Mouse (Mus musculus) hindbrain, embryonic 11.5 days (tissue): ENCODE measurements around the gene Chst8. TPM values are rescaled to one million over a fixed set of nuclear protein-coding genes. Genes with fewer than 3 reads are reported as not detected.

Experiments
- ATAC-seq: fragments of 200-750 bp; cut with Nextera tagmentation; 2 replicates; pipeline ENCODE4 v1.8.0; 2017; ENCODE audit warnings: mild to moderate bottlenecking, moderate TSS enrichment, moderate library complexity; ENCODE audit not compliant: low FRiP score
- DNase-seq: peaks from one replicate; pipeline ENCODE4 v3.0.0-alpha.2; 2015; ENCODE audit warnings: low spot score
- H3K27ac ChIP-seq: fragments of 300-500 bp; sonication (generic); 2 replicates; pipeline ENCODE4 v1.5.1; 2014; ENCODE audit warnings: mild to moderate bottlenecking, low read depth, low read length
- H3K27me3 ChIP-seq: fragments of 300-500 bp; sonication (generic); 2 replicates; pipeline ENCODE4 v1.6.1; 2014; ENCODE audit warnings: mild to moderate bottlenecking, low read length, moderate library complexity, mixed read lengths; ENCODE audit not compliant: control insufficient read depth, insufficient read depth
- H3K36me3 ChIP-seq: fragments of 300-500 bp; sonication (generic); 2 replicates; pipeline ENCODE4 v1.6.1; 2014; ENCODE audit warnings: mild to moderate bottlenecking, low read length, moderate library complexity, mixed read lengths; ENCODE audit not compliant: control insufficient read depth, insufficient read depth
- H3K4me1 ChIP-seq: fragments of 300-500 bp; sonication (generic); replicated peaks from 2 replicates; pipeline ENCODE4 v1.6.1; 2014; ENCODE audit warnings: low read length, mixed read lengths; ENCODE audit not compliant: control insufficient read depth, insufficient read depth
- H3K4me2 ChIP-seq: fragments of 300-500 bp; sonication (generic); replicated peaks from 2 replicates; pipeline ENCODE4 v1.6.1; 2014; ENCODE audit warnings: mild to moderate bottlenecking, low read depth, low read length
- H3K4me3 ChIP-seq: fragments of 300-500 bp; sonication (generic); 2 replicates; pipeline ENCODE4 v1.5.1; 2014; ENCODE audit warnings: low read depth, low read length
- H3K9ac ChIP-seq: fragments of 300-500 bp; sonication (generic); 2 replicates; pipeline ENCODE4 v1.6.1; 2014; ENCODE audit warnings: low read depth, low read length
- H3K9me3 ChIP-seq: fragments of 300-500 bp; sonication (generic); 2 replicates; pipeline ENCODE4 v1.6.1; 2016; ENCODE audit warnings: low read length; ENCODE audit not compliant: control insufficient read depth
- WGBS: fragments of 180-500 bp; shearing (Covaris S2); extraction: QIAGEN DNeasy Blood & Tissue Kit; methylation state at CpG from one replicate; pipeline ENCODE4 v1.1.7; 2014; 5-methylcytosine and 5-hydroxymethylcytosine counted together
- polyA plus RNA-seq: library from polyadenylated mRNA; unstranded; fragments of >200 nt; fragmentation: Nextera tagmentation; extraction: Ambion mirVana; gene quantifications from 2 replicates; pipeline ENCODE4 v1.2.1, GENCODE M21; 2014

The Chst8 gene
- polyA plus RNA-seq, 1 experiment from 2014 or later = 13.5 TPM

GRCm38 (mm10) chr7:34703437-34703836 lies 109.1 kb downstream of the Chst8 start:
- H3K4me3 ChIP-seq = no peak overlapping the region
- no peak overlapping the region for H3K9ac ChIP-seq
- H3K27me3 ChIP-seq = no peaks in the 10 kb centered on the region
- WGBS = 55% methylated on average over 4 of the region's 4 CpGs
- H3K36me3 ChIP-seq = no peaks in the 10 kb centered on the region
- H3K4me1 ChIP-seq = peaks cover 3% of the 10 kb centered on the region; the same call in 1 of the 2 replicates
- no peak for ATAC-seq
- no peak for DNase-seq
- no peaks in the 10 kb centered on the region for H3K9me3 ChIP-seq
- no peak overlapping the region for H3K27ac ChIP-seq
- H3K4me2 ChIP-seq = no peak overlapping the region

DNA sequence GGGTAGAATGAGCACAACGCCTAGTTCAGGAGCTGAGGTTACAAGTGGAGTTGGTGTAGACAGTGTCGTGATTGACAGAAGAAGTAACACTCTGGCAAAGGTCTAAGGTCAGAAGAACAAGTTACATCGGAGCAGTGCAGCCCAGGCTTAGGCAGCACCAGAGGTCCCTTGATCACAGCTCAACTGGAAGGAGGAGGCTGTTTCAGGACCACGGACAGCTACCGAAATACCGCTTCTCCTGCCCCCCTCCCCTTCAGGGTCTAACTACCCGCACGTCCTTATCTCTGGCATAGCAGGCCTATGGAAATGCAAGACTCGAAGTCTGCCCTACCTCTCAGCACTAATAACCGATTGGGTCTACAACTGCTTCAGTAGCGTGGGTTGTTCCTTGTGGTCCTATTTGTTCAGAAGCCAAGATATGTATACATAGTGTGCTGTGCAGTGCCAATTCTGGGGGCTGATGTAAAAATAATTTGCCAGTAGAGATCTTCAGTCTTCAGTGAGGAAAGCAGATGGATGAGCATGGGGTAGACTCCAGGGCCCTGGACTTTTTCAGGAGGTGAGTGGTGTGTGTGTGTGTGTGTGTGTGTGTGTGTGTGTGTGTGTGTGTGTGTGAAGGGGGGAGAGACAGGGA lies 109.7 kb downstream of the Chst8 start:
- no peak overlapping the region for H3K27ac ChIP-seq
- DNase-seq (peak; percentile 76), ATAC-seq (no peak)
- H3K9ac ChIP-seq = no peak overlapping the region
- no peaks in the 10 kb centered on the region for H3K27me3 ChIP-seq
- H3K4me1 ChIP-seq = peaks cover 3% of the 10 kb centered on the region; the same call in 1 of the 2 replicates
- WGBS = 16% methylated on average over 11 of the region's 11 CpGs
- H3K36me3 ChIP-seq = no peaks in the 10 kb centered on the region
- no peaks in the 10 kb centered on the region for H3K9me3 ChIP-seq
- no peak overlapping the region for H3K4me3 ChIP-seq
- H3K4me2 ChIP-seq = no peak overlapping the region

GRCm38 (mm10) chr7:34699888-34700287 lies 112.6 kb downstream of the Chst8 start:
- 81% methylated on average over 3 of the region's 3 CpGs for WGBS
- ATAC-seq = no peak
- H3K27me3 ChIP-seq = no peaks in the 10 kb centered on the region
- H3K9me3 ChIP-seq = no peaks in the 10 kb centered on the region
- peaks cover under 1% of the 10 kb centered on the region; the same call in 1 of the 2 replicates for H3K4me1 ChIP-seq
- H3K27ac ChIP-seq = no peak overlapping the region
- no peak overlapping the region for H3K4me3 ChIP-seq
- DNase-seq = no peak
- H3K9ac ChIP-seq = no peak overlapping the region
- H3K4me2 ChIP-seq = no peak overlapping the region
- H3K36me3 ChIP-seq = no peaks in the 10 kb centered on the region

- ATAC-seq (no peak), DNase-seq (no peak)
- no peak overlapping the region for H3K27ac ChIP-seq
- H3K4me3 ChIP-seq = no peak overlapping the region
- H3K36me3 ChIP-seq = no peaks in the 10 kb centered on the region
- H3K9me3 ChIP-seq = no peaks in the 10 kb centered on the region
- no peak overlapping the region for H3K4me2 ChIP-seq
- H3K9ac ChIP-seq = no peak overlapping the region
- peaks cover 2% of the 10 kb centered on the region; the same call in 1 of the 2 replicates for H3K4me1 ChIP-seq
- no peaks in the 10 kb centered on the region for H3K27me3 ChIP-seq
- WGBS = 84% methylated on average over 9 of the region's 9 CpGs
Observed at GRCm38 (mm10) chr7:34698221-34698620, 114.3 kb downstream of the Chst8 start.

- H3K9me3 ChIP-seq = no peaks in the 10 kb centered on the region
- DNase-seq (no peak), ATAC-seq (0 out of 2 replicates have a peak, but pooled peaks have one; percentile 41)
- H3K4me2 ChIP-seq = no peak overlapping the region
- H3K4me1 ChIP-seq = peaks cover 6% of the 10 kb centered on the region; the same call in 1 of the 2 replicates
- 65% methylated on average over 9 of the region's 9 CpGs for WGBS
- no peaks in the 10 kb centered on the region for H3K27me3 ChIP-seq
- H3K36me3 ChIP-seq = no peaks in the 10 kb centered on the region
- H3K9ac ChIP-seq = no peak overlapping the region
- no peak overlapping the region for H3K4me3 ChIP-seq
- H3K27ac ChIP-seq = peak overlapping the region; percentile 88
Observed at GRCm38 (mm10) chr7:34696086-34696485, 116.4 kb downstream of the Chst8 start.

DNA sequence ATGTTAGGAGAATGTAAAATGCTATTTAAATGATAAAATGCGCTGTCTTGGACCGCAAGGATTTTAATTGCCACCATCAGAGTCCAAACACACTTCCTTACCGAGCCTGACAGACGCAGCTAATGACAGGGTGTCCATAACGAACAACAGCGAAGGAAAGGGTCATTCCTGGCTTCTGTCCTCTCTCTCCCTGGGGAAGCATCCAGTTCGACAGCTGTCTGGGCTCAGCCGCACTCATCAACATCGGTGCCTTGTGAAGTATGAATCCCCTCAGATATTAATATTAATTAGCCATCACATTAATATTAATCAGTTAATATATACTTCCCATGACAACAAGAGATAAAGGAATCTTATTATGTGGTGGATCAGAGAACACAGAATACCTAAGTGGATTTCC lies 117.6 kb downstream of the Chst8 start:
- H3K36me3 ChIP-seq = no peaks in the 10 kb centered on the region
- H3K9me3 ChIP-seq = no peaks in the 10 kb centered on the region
- peak overlapping the region; percentile 88 for H3K27ac ChIP-seq
- DNase-seq (no peak), ATAC-seq (peak; percentile 62)
- H3K9ac ChIP-seq = no peak overlapping the region
- H3K4me3 ChIP-seq = no peak overlapping the region
- H3K4me2 ChIP-seq = no peak overlapping the region
- H3K4me1 ChIP-seq = peaks cover 12% of the 10 kb centered on the region; the same call in 1 of the 2 replicates
- no peaks in the 10 kb centered on the region for H3K27me3 ChIP-seq
- 44% methylated on average over 9 of the region's 9 CpGs for WGBS

- Histone ChIP-seq H3K27ac (peak overlapping the region; percentile 58; the same call in 1 of the 2 replicates), H3K4me2 (no peak overlapping the region), H3K9ac (no peak overlapping the region), H3K9me3 (no peaks in the 10 kb centered on the region), H3K36me3 (no peaks in the 10 kb centered on the region), H3K27me3 (no peaks in the 10 kb centered on the region), H3K4me3 (no peak overlapping the region), H3K4me1 (peaks cover 12% of the 10 kb centered on the region; the same call in 1 of the 2 replicates)
- no peak for ATAC-seq
- no peak for DNase-seq
- WGBS = 96% methylated on average over 13 of the region's 13 CpGs
Observed at GRCm38 (mm10) chr7:34693916-34694315, 118.6 kb downstream of the Chst8 start.

GRCm38 (mm10) chr7:34693072-34693471 lies 119.4 kb downstream of the Chst8 start:
- WGBS = 82% methylated on average over 4 of the region's 4 CpGs
- Histone ChIP-seq H3K27me3 (no peaks in the 10 kb centered on the region), H3K4me3 (no peak overlapping the region), H3K4me2 (no peak overlapping the region), H3K36me3 (no peaks in the 10 kb centered on the region), H3K9ac (no peak overlapping the region), H3K4me1 (peaks cover 12% of the 10 kb centered on the region; the same call in 1 of the 2 replicates), H3K9me3 (no peaks in the 10 kb centered on the region), H3K27ac (peak overlapping the region; percentile 58)
- ATAC-seq (no peak), DNase-seq (no peak)

DNA sequence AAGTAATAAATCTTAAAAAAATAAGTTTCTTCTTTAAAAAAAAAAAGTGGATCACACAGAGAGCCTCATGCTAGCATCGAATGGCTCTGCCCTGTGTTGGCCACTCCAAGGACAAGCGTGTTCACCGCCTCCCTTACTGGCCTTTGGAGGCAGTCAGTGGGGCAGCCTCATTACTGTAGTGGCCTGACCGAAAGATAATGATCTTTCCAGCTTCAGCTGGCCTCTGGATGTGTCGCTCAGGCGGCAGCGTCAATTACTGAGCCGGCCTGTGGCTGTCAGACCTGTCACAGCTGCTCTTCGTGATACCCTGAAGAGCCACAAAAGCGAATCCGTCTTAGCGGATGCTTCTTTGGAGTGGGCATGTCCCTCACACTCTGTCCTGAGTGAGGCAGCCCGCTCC lies 122.4 kb downstream of the Chst8 start:
- peak overlapping the region; percentile 62 for H3K27ac ChIP-seq
- H3K9ac ChIP-seq = no peak overlapping the region
- no peaks in the 10 kb centered on the region for H3K27me3 ChIP-seq
- no peaks in the 10 kb centered on the region for H3K36me3 ChIP-seq
- peaks cover 12% of the 10 kb centered on the region; the same call in 1 of the 2 replicates for H3K4me1 ChIP-seq
- 40% methylated on average over 13 of the region's 13 CpGs for WGBS
- no peaks in the 10 kb centered on the region for H3K9me3 ChIP-seq
- no peak overlapping the region for H3K4me2 ChIP-seq
- no peak overlapping the region for H3K4me3 ChIP-seq
- ATAC-seq = peak; percentile 44
- DNase-seq = peak; percentile 46
